In genomic region chr10:84722711-84723110, GRCm38 (mm10) we compare ENCODE assay signal across 23 mouse cellular contexts. TPM values are rescaled to one million over a fixed set of nuclear protein-coding genes. Genes with fewer than 3 reads are reported as not detected.
DNase-seq lines count a peak whose midpoint lies in the region; ATAC-seq and TF ChIP-seq lines count a peak whose summit lies in the region.
"Had no signal": no experiment of that assay in that cellular context is flagged by ENCODE, and none has a peak within 500 bp of the region (broad histone marks: within the 10 kb centered on the region; RNA-seq: fewer than 3 reads in every experiment).

No protein-coding gene starts in this region.

- TF ChIP-seq CTCF in midbrain, postnatal 0 days (IDR thresholded peaks at IDR 0.05) = no peak

- H3K4me1 ChIP-seq in hindbrain, embryonic 10.5 days (replicated peaks) = peaks cover 19% of the 10 kb centered on the region
- H3K4me1 ChIP-seq in hindbrain, embryonic 11.5 days (replicated peaks; ENCODE audit: control insufficient read depth, insufficient read depth, low read length) = no peaks in the 10 kb centered on the region
- H3K4me1 ChIP-seq in midbrain, embryonic 12.5 days = peaks cover 17% of the 10 kb centered on the region
- H3K4me1 ChIP-seq in midbrain, postnatal 0 days (ENCODE audit: insufficient read depth, low read length) = no peaks in the 10 kb centered on the region
- H3K4me1 ChIP-seq in midbrain, embryonic 14.5 days (ENCODE audit: control insufficient read depth, insufficient read depth, low read length) = no peaks in the 10 kb centered on the region
- H3K4me1 ChIP-seq: embryonic facial prominence, embryonic 15.5 days; forebrain, embryonic 15.5 days; heart, embryonic 10.5 days had no signal

- WGBS in hindbrain, embryonic 10.5 days = 85% methylated on average over 12 of the region's 12 CpGs
- WGBS in hindbrain, embryonic 11.5 days = 82% methylated on average over 12 of the region's 12 CpGs
- WGBS in midbrain, embryonic 12.5 days = 67% methylated on average over 12 of the region's 12 CpGs
- WGBS in midbrain, postnatal 0 days = 75% methylated on average over 12 of the region's 12 CpGs
- WGBS in midbrain, embryonic 14.5 days = 70% methylated on average over 12 of the region's 12 CpGs

- H3K27me3 ChIP-seq in hindbrain, embryonic 10.5 days (ENCODE audit: insufficient read depth, poor library complexity, severe bottlenecking) = no peaks in the 10 kb centered on the region
- no peaks in the 10 kb centered on the region for H3K27me3 ChIP-seq in hindbrain, embryonic 11.5 days (ENCODE audit: control insufficient read depth, insufficient read depth, low read length)
- no peaks in the 10 kb centered on the region for H3K27me3 ChIP-seq in midbrain, embryonic 12.5 days
- no peaks in the 10 kb centered on the region for H3K27me3 ChIP-seq in midbrain, postnatal 0 days (ENCODE audit: insufficient read depth, low read length)
- no peaks in the 10 kb centered on the region for H3K27me3 ChIP-seq in midbrain, embryonic 14.5 days (ENCODE audit: control insufficient read depth, insufficient read depth, low read length)
- H3K27me3 ChIP-seq: CH12.LX; embryonic facial prominence, embryonic 15.5 days; forebrain, embryonic 15.5 days; Patski had no signal

- DNase-seq in hindbrain, embryonic 10.5 days (ENCODE audit: low spot score) = no peak
- no peak for DNase-seq in hindbrain, embryonic 11.5 days (ENCODE audit: low spot score)
- DNase-seq in midbrain, postnatal 0 days (ENCODE audit: low spot score) = no peak
- DNase-seq in midbrain, embryonic 14.5 days = no peak
- DNase-seq in adrenal gland, postnatal 25 days = no peak
- DNase-seq: adrenal gland, adult 2 months; adrenal gland, postnatal 36 days; cerebellum, adult 11 months; cerebellum, adult 8-10 months; cerebellum, postnatal 14 days; embryo, embryonic 11 days; gastrocnemius, postnatal 10 days; heart, adult 18-20 months had no signal

- H3K4me2 ChIP-seq in hindbrain, embryonic 11.5 days (replicated peaks; ENCODE audit: low read depth, low read length) = no peak overlapping the region
- H3K4me2 ChIP-seq in midbrain, embryonic 12.5 days (replicated peaks) = no peak overlapping the region
- no peak overlapping the region for H3K4me2 ChIP-seq in midbrain, postnatal 0 days (ENCODE audit: low read depth, low read length, poor library complexity, severe bottlenecking)
- no peak overlapping the region for H3K4me2 ChIP-seq in midbrain, embryonic 14.5 days (ENCODE audit: low read length)
- H3K4me2 ChIP-seq: embryonic facial prominence, embryonic 15.5 days; forebrain, embryonic 15.5 days; hindbrain, embryonic 12.5 days had no signal

- H3K36me3 ChIP-seq in hindbrain, embryonic 10.5 days = peaks cover 57% of the 10 kb centered on the region
- H3K36me3 ChIP-seq in hindbrain, embryonic 11.5 days (ENCODE audit: control insufficient read depth, insufficient read depth, low read length) = no peaks in the 10 kb centered on the region
- H3K36me3 ChIP-seq in midbrain, embryonic 12.5 days = peaks cover 36% of the 10 kb centered on the region
- peaks cover 27% of the 10 kb centered on the region for H3K36me3 ChIP-seq in midbrain, postnatal 0 days (ENCODE audit: insufficient read depth, low read length)
- H3K36me3 ChIP-seq in midbrain, embryonic 14.5 days (ENCODE audit: control insufficient read depth, insufficient read depth, low read length) = peaks cover 36% of the 10 kb centered on the region

- peak overlapping the region; percentile 73 for H3K27ac ChIP-seq in hindbrain, embryonic 10.5 days
- H3K27ac ChIP-seq in hindbrain, embryonic 11.5 days (ENCODE audit: low read depth, low read length) = no peak overlapping the region
- H3K27ac ChIP-seq in midbrain, embryonic 12.5 days (replicated peaks) = 0 out of 2 replicates have a peak overlapping the region, but pooled peaks have one; percentile 3
- no peak overlapping the region for H3K27ac ChIP-seq in midbrain, postnatal 0 days (ENCODE audit: low read depth, low read length)
- 0 out of 2 replicates have a peak overlapping the region, but pooled peaks have one; percentile 8 for H3K27ac ChIP-seq in midbrain, embryonic 14.5 days (replicated peaks; ENCODE audit: low read depth, low read length)
- H3K27ac ChIP-seq: embryonic facial prominence, embryonic 15.5 days; forebrain, embryonic 15.5 days; heart, embryonic 10.5 days; hindbrain, embryonic 12.5 days had no signal

- no peak overlapping the region for H3K4me3 ChIP-seq in hindbrain, embryonic 10.5 days
- no peak overlapping the region for H3K4me3 ChIP-seq in hindbrain, embryonic 11.5 days (ENCODE audit: low read depth, low read length)
- no peak overlapping the region for H3K4me3 ChIP-seq in midbrain, embryonic 12.5 days
- H3K4me3 ChIP-seq in midbrain, postnatal 0 days (ENCODE audit: low read depth, low read length) = no peak overlapping the region
- no peak overlapping the region for H3K4me3 ChIP-seq in midbrain, embryonic 14.5 days (replicated peaks; ENCODE audit: low read depth, low read length)
- H3K4me3 ChIP-seq: embryonic facial prominence, embryonic 15.5 days; erythroblast, embryonic 14.5 days; forebrain, embryonic 10.5 days; forebrain, embryonic 15.5 days; heart, embryonic 10.5 days; hindbrain, embryonic 12.5 days had no signal

- no peak overlapping the region for H3K9ac ChIP-seq in hindbrain, embryonic 11.5 days (ENCODE audit: low read depth, low read length)
- no peak overlapping the region for H3K9ac ChIP-seq in midbrain, embryonic 12.5 days (replicated peaks)
- H3K9ac ChIP-seq in midbrain, postnatal 0 days (replicated peaks; ENCODE audit: low read length, poor library complexity, severe bottlenecking) = no peak overlapping the region
- H3K9ac ChIP-seq in midbrain, embryonic 14.5 days (replicated peaks; ENCODE audit: low read length) = no peak overlapping the region
- H3K9ac ChIP-seq: embryonic facial prominence, embryonic 15.5 days; forebrain, embryonic 15.5 days; hindbrain, embryonic 12.5 days had no signal

- no peak for ATAC-seq in hindbrain, embryonic 11.5 days (ENCODE audit: low FRiP score)
- ATAC-seq in midbrain, embryonic 12.5 days (ENCODE audit: low FRiP score, low read depth) = no peak
- ATAC-seq in midbrain, postnatal 0 days (ENCODE audit: low FRiP score) = no peak
- ATAC-seq in midbrain, embryonic 14.5 days (ENCODE audit: low FRiP score, low TSS enrichment) = no peak
- ATAC-seq: forebrain, embryonic 15.5 days; Patski had no signal

- no peaks in the 10 kb centered on the region for H3K9me3 ChIP-seq in hindbrain, embryonic 10.5 days
- H3K9me3 ChIP-seq in hindbrain, embryonic 11.5 days (ENCODE audit: control insufficient read depth, low read length) = no peaks in the 10 kb centered on the region
- no peaks in the 10 kb centered on the region for H3K9me3 ChIP-seq in midbrain, embryonic 12.5 days
- H3K9me3 ChIP-seq in midbrain, postnatal 0 days (ENCODE audit: low read length) = no peaks in the 10 kb centered on the region
- H3K9me3 ChIP-seq in midbrain, embryonic 14.5 days (ENCODE audit: control insufficient read depth, low read length) = no peaks in the 10 kb centered on the region
- H3K9me3 ChIP-seq: embryonic facial prominence, embryonic 15.5 days; forebrain, embryonic 10.5 days; forebrain, embryonic 15.5 days; heart, embryonic 10.5 days; hindbrain, embryonic 12.5 days had no signal

RNA-seq across cellular contexts. Expression of gene Rfx4, which starts 33.2 kb away (rescaled TPM):
- polyA plus RNA-seq in hindbrain, embryonic 10.5 days (2016; fragmentation: Nextera tagmentation; extraction: Ambion mirVana) = 49.2 and 66.6 TPM in 2 replicates
- polyA plus RNA-seq in hindbrain, embryonic 11.5 days (2014; fragmentation: Nextera tagmentation; extraction: Ambion mirVana) = 65.9 and 66.5 TPM in 2 replicates
- polyA plus RNA-seq in midbrain, embryonic 12.5 days (2016; fragmentation: Nextera tagmentation; extraction: Ambion mirVana) = 53.5 and 56.0 TPM in 2 replicates
- total RNA-seq in midbrain, postnatal 0 days (2014; rRNA removed) = 12.6 and 15.0 TPM in 2 replicates
- 10.2 and 11.6 TPM in 2 replicates for polyA plus RNA-seq in midbrain, postnatal 0 days (2015; fragmentation: Nextera tagmentation; extraction: Ambion mirVana)
- 16.2 and 25.1 TPM in 2 replicates for polyA plus RNA-seq in midbrain, embryonic 14.5 days (2014; fragmentation: Nextera tagmentation; extraction: Ambion mirVana)
- total RNA-seq in adrenal gland, postnatal 25 days (2021) = not detected in 2 replicates
- total RNA-seq: adrenal gland, postnatal 36 days; common myeloid progenitor, adult 5-6 weeks; heart, adult 18-20 months had no signal
- polyA plus RNA-seq: adrenal gland, adult 2 months; erythroblast, embryonic 14.5 days had no signal

Comparison
In these comparisons a context has a peak if more than half of its experiments do, and no peak if none do; other contexts are left out.
1. H3K27ac ChIP-seq: peak in hindbrain, embryonic 10.5 days (single experiment), midbrain, embryonic 12.5 days (single experiment) and midbrain, embryonic 14.5 days (single experiment); none in hindbrain, embryonic 11.5 days (single experiment) and midbrain, postnatal 0 days (single experiment).